Mouse (Mus musculus) liver, embryonic 14.5 days (tissue): ENCODE measurements around the gene Parn. TPM values are rescaled to one million over a fixed set of nuclear protein-coding genes. Genes with fewer than 3 reads are reported as not detected.
"Not testable (repeated sequence)": the region's sequence is repeated elsewhere in the genome, so short reads cannot be mapped to it uniquely, and the experiment has no call there.

Experiments
- ATAC-seq: fragments of 200-750 bp; cut with Nextera tagmentation; 2 replicates; pipeline ENCODE4 v1.8.0; 2017; ENCODE audit warnings: moderate number of reproducible peaks, mild to moderate bottlenecking, moderate library complexity; ENCODE audit not compliant: insufficient read depth
- DNase-seq, 3 experiments: peaks; one replicate each; pipeline ENCODE4 v3.0.0-alpha.2; 2012 to 2013; ENCODE audit warnings: low read depth in 3 of 3, low spot score in 3 of 3
- H3K27ac ChIP-seq: fragments of 300-500 bp; sonication (generic); 2 replicates; pipeline ENCODE4 v1.5.1; 2014; ENCODE audit warnings: moderate library complexity, mild to moderate bottlenecking, control low read depth, inconsistent platforms
- H3K27me3 ChIP-seq: fragments of 300-500 bp; sonication (generic); 2 replicates; pipeline ENCODE4 v1.6.1; 2014; ENCODE audit warnings: mild to moderate bottlenecking, low read length, moderate library complexity; ENCODE audit not compliant: control insufficient read depth, insufficient read depth
- H3K36me3 ChIP-seq: fragments of 300-500 bp; sonication (generic); replicated peaks from 2 replicates; pipeline ENCODE4 v1.6.1; 2014; ENCODE audit warnings: low read depth; ENCODE audit not compliant: control insufficient read depth, insufficient read depth
- H3K4me1 ChIP-seq, 2 experiments: fragments of 200-500 bp in 1 of 2; fragments of 300-500 bp in 1 of 2; sonication (generic) in 1 of 2; replicated peaks; 2 replicates each; pipeline ENCODE4 v1.6.1; 2012 to 2014; ENCODE audit warnings: antibody characterized with exemption in 1 of 2, inconsistent platforms in 1 of 2, low read length in 1 of 2; ENCODE audit not compliant: control insufficient read depth in 2 of 2, insufficient read depth in 2 of 2
- H3K4me2 ChIP-seq: fragments of 300-500 bp; sonication (generic); 2 replicates; pipeline ENCODE4 v1.6.1; 2014; ENCODE audit warnings: low read depth, mild to moderate bottlenecking, control low read depth, moderate library complexity
- H3K4me3 ChIP-seq, 2 experiments: fragments of 200-500 bp in 1 of 2; fragments of 300-500 bp in 1 of 2; sonication (generic) in 1 of 2; 2 replicates each; pipeline ENCODE4 v1.5.1; 2012 to 2014; ENCODE audit warnings: low read depth in 2 of 2, low read length in 2 of 2, mild to moderate bottlenecking in 2 of 2, control low read depth in 1 of 2, inconsistent platforms in 1 of 2, moderate library complexity in 1 of 2; ENCODE audit not compliant: insufficient read depth in 1 of 2
- H3K9ac ChIP-seq: fragments of 300-500 bp; sonication (generic); replicated peaks from 2 replicates; pipeline ENCODE4 v1.6.1; 2014; ENCODE audit warnings: mild to moderate bottlenecking, control low read depth, moderate library complexity
- H3K9me3 ChIP-seq: fragments of 300-500 bp; sonication (generic); 2 replicates; pipeline ENCODE4 v1.6.1; 2016; ENCODE audit warnings: low read length, mixed read lengths; ENCODE audit not compliant: control insufficient read depth
- CTCF ChIP-seq: IDR thresholded peaks from 2 replicates; pipeline ENCODE4 v1.5.1; 2016; ENCODE audit warnings: antibody characterized with exemption, low read depth, control low read depth
- EP300 ChIP-seq: IDR thresholded peaks from 2 replicates; pipeline ENCODE4 v1.6.1; 2016; ENCODE audit warnings: antibody characterized with exemption, low read depth
- WGBS: fragments of 180-500 bp; shearing (Covaris S2); extraction: QIAGEN DNeasy Blood & Tissue Kit; methylation state at CpG from one replicate; pipeline ENCODE4 v1.1.7; 2014; ENCODE audit not compliant: insufficient replicate concordance; 5-methylcytosine and 5-hydroxymethylcytosine counted together
- polyA plus RNA-seq, 2 experiments: library from polyadenylated mRNA; depleted of rRNA in 1 of 2; stranded (reverse) in 1 of 2; unstranded in 1 of 2; fragments of >200 nt; fragmentation: Nextera tagmentation in 1 of 2; extraction: Ambion mirVana in 1 of 2; gene quantifications; 2 replicates each; pipeline versions ENCODE4 v1.2.1 to v1.2.3; 2012 to 2014

The Parn gene
- polyA plus RNA-seq, 2 experiments = 7.1 to 12.9 TPM

DNA sequence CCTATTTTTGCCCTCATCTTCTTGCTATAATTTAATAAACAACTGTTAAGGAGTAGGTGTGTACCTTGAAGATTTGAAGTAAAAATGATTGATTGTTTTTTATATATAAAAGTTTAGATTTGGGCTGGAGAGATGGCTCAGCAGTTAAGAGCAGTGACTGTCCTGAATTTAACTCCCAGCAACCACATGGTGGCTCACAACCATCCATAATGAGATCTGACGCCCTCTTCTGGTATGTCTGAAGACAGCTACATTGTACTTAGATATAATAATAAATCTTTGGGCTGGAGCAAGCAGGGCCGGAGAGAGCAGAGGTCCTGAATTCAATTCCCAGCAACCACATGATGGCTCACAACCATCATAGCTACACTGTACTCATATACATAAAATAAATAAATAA is 29.8 kb downstream of the Parn start:
- not testable (repeated sequence) for H3K9ac ChIP-seq, H3K4me2 ChIP-seq, H3K9me3 ChIP-seq, DNase-seq, H3K27ac ChIP-seq, H3K4me1 ChIP-seq, H3K36me3 ChIP-seq, H3K27me3 ChIP-seq, ATAC-seq, H3K4me3 ChIP-seq
- peak; percentile 30; the same call in 1 of the 2 replicates for TF ChIP-seq CTCF
- WGBS = 51% methylated on average over 2 of the region's 2 CpGs

DNA sequence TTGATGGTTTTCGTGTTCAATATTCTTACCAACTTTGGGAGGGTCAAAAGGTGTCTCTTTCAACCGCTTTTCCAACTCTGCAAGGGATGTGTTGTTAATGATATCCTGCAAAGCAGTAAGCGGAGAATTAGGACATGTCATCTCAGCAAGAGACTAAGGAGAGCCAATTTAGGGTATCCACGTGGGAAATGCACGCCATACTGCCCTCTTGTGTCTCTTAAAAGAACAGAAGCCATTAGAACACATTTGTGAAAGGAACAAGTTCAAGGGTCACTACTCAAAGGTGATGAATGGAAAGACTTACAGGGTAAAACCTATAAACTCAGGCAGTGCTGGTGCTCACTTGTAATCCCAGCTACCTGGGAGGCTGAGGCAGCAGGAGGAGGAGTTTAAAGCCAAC is 39.6 kb downstream of the Parn start:
- no peak for TF ChIP-seq EP300
- peak; percentile 36; the same call in 1 of the 2 replicates for TF ChIP-seq CTCF
- H3K4me3 ChIP-seq = no peak overlapping the region
- WGBS = 53% methylated on average over 5 of the region's 5 CpGs
- H3K4me2 ChIP-seq = no peak overlapping the region
- no peak overlapping the region for H3K27ac ChIP-seq
- ATAC-seq (no peak), DNase-seq (no peak)
- H3K27me3 ChIP-seq = no peaks in the 10 kb centered on the region
- no peaks in the 10 kb centered on the region for H3K9me3 ChIP-seq
- H3K36me3 ChIP-seq = peaks cover 5% of the 10 kb centered on the region; the same call in 1 of the 2 replicates
- H3K9ac ChIP-seq = no peak overlapping the region
- H3K4me1 ChIP-seq = no peaks in the 10 kb centered on the region

DNA sequence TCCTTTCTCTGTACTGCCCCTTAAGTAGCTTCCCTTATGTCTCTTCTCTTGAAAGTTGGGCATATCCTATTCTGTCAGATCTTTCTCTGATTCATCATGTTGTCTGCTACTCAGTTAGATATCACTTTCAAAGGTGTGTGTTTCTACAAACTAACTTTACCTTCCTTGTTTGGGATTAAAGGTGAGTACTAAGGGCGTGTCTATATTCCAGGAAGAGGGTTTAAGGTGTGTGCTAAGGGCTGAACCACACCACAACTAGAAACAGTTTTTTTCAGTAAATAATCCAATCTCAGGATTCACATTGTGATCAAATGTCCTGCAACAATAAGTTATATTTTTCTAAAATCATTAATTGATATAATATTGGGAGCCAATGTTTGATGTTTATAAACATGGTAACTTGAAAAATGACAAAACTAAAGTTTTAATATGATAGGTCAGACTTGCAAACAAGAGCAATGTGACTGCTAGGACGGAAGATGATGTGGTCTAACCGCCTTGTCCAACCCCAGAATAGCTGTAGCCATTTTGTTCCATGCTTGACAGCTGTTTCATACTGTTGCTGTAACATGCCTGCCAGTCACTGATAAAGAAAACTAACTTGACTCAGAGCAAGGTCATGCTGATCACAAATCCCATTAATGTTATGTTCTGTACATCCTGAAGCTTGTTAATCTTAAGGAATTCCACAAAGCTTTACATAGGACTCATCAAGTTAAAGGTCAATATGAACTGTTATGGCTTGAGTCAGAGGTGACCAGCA is 46.0 kb downstream of the Parn start:
- TF ChIP-seq EP300 = peak; percentile 31; the same call in 1 of the 2 replicates
- TF ChIP-seq CTCF = no peak
- H3K9me3 ChIP-seq = no peaks in the 10 kb centered on the region
- H3K4me1 ChIP-seq = peaks cover 2 to 10% of the 10 kb centered on the region in 2 experiments; a peak in 2 of 4 replicates
- peak; percentile 2 to 29 (median 2) for DNase-seq
- H3K36me3 ChIP-seq = peaks cover 5% of the 10 kb centered on the region; the same call in 1 of the 2 replicates
- whole genome bisulfite sequencing = 49% methylated on average over 3 of the region's 3 CpGs
- H3K27ac ChIP-seq = no peak overlapping the region
- ATAC-seq = peak; percentile 63; the same call in 1 of the 2 replicates
- H3K27me3 ChIP-seq = no peaks in the 10 kb centered on the region
- H3K4me2 ChIP-seq = no peak overlapping the region
- no peak overlapping the region for H3K9ac ChIP-seq
- no peak overlapping the region for H3K4me3 ChIP-seq

DNA sequence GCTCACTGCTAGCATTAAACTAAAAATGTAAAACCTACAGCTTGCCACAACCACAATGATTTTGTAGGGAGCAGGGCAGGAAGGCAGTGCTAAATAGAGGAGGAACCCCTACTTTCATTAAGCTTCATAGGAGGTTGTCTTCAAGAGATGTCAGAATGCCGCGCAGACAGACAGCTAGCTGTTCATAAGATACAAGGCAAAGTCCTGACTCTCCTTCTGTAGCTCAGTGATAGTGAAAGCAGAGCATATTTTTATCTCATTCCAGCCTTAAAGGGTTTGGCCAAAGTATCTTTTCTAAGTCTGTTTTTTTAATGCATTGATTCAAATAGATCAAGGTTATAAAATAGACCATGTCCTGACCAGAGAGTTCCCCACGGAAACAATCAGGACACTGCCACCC is 47.8 kb downstream of the Parn start:
- peaks cover 2 to 10% of the 10 kb centered on the region in 2 experiments; a peak in 2 of 4 replicates for H3K4me1 ChIP-seq
- no peaks in the 10 kb centered on the region for H3K9me3 ChIP-seq
- no peak for ATAC-seq
- H3K4me3 ChIP-seq = no peak overlapping the region
- H3K27me3 ChIP-seq = no peaks in the 10 kb centered on the region
- 59% methylated on average over 3 of the region's 3 CpGs for WGBS
- DNase-seq = peak in 2 of 3 experiments; percentile 2 to 3
- no peak overlapping the region for H3K27ac ChIP-seq
- no peak overlapping the region for H3K4me2 ChIP-seq
- H3K36me3 ChIP-seq = peaks cover 5% of the 10 kb centered on the region; the same call in 1 of the 2 replicates
- H3K9ac ChIP-seq = no peak overlapping the region
- TF ChIP-seq CTCF (no peak), EP300 (no peak)

DNA sequence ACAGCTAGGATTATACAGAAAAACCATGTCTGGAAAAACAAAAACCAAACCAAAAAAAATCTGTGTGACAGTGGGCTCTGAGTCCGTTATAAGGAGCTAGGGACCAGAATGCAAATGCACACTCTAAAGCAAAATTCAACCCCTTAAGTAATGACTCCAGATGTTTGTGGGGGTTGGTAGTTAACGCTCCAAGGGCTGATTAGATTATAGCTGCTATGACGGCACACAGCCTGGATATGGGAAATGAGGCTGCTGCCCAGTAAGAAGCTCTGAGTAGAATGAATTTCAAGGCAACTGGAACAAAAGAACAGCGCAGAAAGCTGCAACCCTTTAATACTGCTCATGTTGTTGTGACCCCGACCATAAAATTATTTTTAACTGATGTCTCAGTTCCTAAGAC is 52.7 kb downstream of the Parn start:
- no peak for DNase-seq

More for the DNA sequence above, 52.7 kb downstream of the Parn start:
- Histone ChIP-seq H3K27me3 (no peaks in the 10 kb centered on the region), H3K4me3 (no peak overlapping the region), H3K9ac (no peak overlapping the region), H3K4me2 (no peak overlapping the region), H3K9me3 (no peaks in the 10 kb centered on the region), H3K4me1 (peaks cover 0 to 6% of the 10 kb centered on the region in 2 experiments; a peak in 2 of 4 replicates), H3K36me3 (peaks cover 2% of the 10 kb centered on the region; the same call in 1 of the 2 replicates), H3K27ac (no peak overlapping the region)
- WGBS = 67% methylated on average over 5 of the region's 5 CpGs
- TF ChIP-seq CTCF = no peak
- no peak for TF ChIP-seq EP300
- ATAC-seq = no peak
